Mouse (Mus musculus) kidney, postnatal 10 days (tissue): ENCODE measurements around the gene Rasl10b.
A peak's percentile ranks its signal among the peaks of the same experiment; 100 is the strongest.

Source experiments
- DNase-seq: peaks from one replicate; pipeline ENCODE4 v3.0.0; 2021; ENCODE audit warnings: mixed read lengths

Gene Rasl10b

GRCm38 (mm10) chr11:83409087-83409754 lies at the start of gene Rasl10b:
Gene Rasl10b (plus strand): TSS chr11:83409137.
- DNase-seq = peak; percentile 49

GRCm38 (mm10) chr11:83364656-83365055 lies 44.3 kb upstream of the Rasl10b start:
- DNase-seq = no peak

GRCm38 (mm10) chr11:83371267-83371666 lies 37.7 kb upstream of the Rasl10b start:
- no peak for DNase-seq

- no peak for DNase-seq
Measured at GRCm38 (mm10) chr11:83379745-83380341, 29.1 kb upstream of the Rasl10b start.

- DNase-seq = no peak
Measured at GRCm38 (mm10) chr11:83382876-83383531, 25.9 kb upstream of the Rasl10b start.

- no peak for DNase-seq
Measured at GRCm38 (mm10) chr11:83383532-83383887, 25.4 kb upstream of the Rasl10b start.

- no peak for DNase-seq
Measured at GRCm38 (mm10) chr11:83393062-83393461, 15.9 kb upstream of the Rasl10b start.

GRCm38 (mm10) chr11:83394802-83395439 lies 14.0 kb upstream of the Rasl10b start:
- DNase-seq = no peak

- DNase-seq = no peak
Measured at GRCm38 (mm10) chr11:83397626-83398025, 11.3 kb upstream of the Rasl10b start.

- no peak for DNase-seq
Measured at GRCm38 (mm10) chr11:83398724-83399123, 10.2 kb upstream of the Rasl10b start.

GRCm38 (mm10) chr11:83403787-83404186 lies 5.2 kb upstream of the Rasl10b start:
- no peak for DNase-seq

GRCm38 (mm10) chr11:83406391-83406790 lies 2.5 kb upstream of the Rasl10b start:
- DNase-seq = no peak

GRCm38 (mm10) chr11:83408242-83408641 lies 695 bp upstream of the Rasl10b start:
- no peak for DNase-seq

- peak; percentile 15 for DNase-seq
Measured at GRCm38 (mm10) chr11:83409792-83410291, 905 bp downstream of the Rasl10b start.

- DNase-seq = no peak
Measured at GRCm38 (mm10) chr11:83410510-83410909, 1.6 kb downstream of the Rasl10b start.

- peak; percentile 88 for DNase-seq
Measured at GRCm38 (mm10) chr11:83417080-83417479, 8.1 kb downstream of the Rasl10b start.

- DNase-seq = no peak
Measured at GRCm38 (mm10) chr11:83417708-83418107, 8.8 kb downstream of the Rasl10b start.

GRCm38 (mm10) chr11:83418566-83418965 lies 9.6 kb downstream of the Rasl10b start:
- DNase-seq = no peak

- DNase-seq = no peak
Measured at GRCm38 (mm10) chr11:83420338-83420737, 11.4 kb downstream of the Rasl10b start.

- peak; percentile 90 for DNase-seq
Measured at GRCm38 (mm10) chr11:83421305-83421704, 12.4 kb downstream of the Rasl10b start.

- peak; percentile 81 for DNase-seq
Measured at GRCm38 (mm10) chr11:83424681-83425080, 15.7 kb downstream of the Rasl10b start.

- DNase-seq = peak; percentile 34
Measured at GRCm38 (mm10) chr11:83426964-83427363, 18.0 kb downstream of the Rasl10b start.

GRCm38 (mm10) chr11:83429355-83429754 lies 20.4 kb downstream of the Rasl10b start, which contains the start of gene Gas2l2:
Gene Gas2l2 (minus strand): TSS chr11:83429455.
- no peak for DNase-seq
